Mouse (Mus musculus): ENCODE results near the gene Chst8. TPM values are rescaled to one million over a fixed set of nuclear protein-coding genes. Genes with fewer than 3 reads are reported as not detected.
A peak's percentile ranks its signal among the peaks of the same experiment; 100 is the strongest.

Gene Chst8
- polyA plus RNA-seq, 1 experiment from 2014 or later, result 5.7 TPM

DNA sequence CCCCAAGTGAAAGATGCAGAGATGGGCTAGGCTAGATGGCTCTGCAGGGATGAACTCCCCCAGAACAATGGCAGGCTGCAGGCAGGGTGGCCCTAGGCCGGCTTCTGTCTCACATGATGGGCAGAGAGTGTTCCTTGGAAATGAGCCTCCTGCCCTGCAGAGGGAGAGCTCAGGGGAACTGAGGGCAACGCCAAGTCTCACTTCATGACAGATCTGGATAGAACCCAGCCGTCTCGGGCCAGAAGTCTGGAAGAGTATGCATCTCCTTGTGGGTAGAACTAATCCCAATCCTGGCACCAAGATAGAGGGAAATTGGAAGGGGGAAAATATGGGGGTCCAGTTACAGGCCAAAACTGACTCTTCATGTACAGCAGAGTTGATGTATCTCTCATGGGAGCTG lies 119.4 kb downstream of the Chst8 start:
- H3K9me3 ChIP-seq, result no peaks in the 10 kb centered on the region
- peaks cover 29% of the 10 kb centered on the region for H3K4me1 ChIP-seq
- no peak for DNase-seq (ENCODE audit: extremely low spot score, low spot score)
- 74% methylated on average over 4 of the region's 4 CpGs for WGBS
- H3K27ac ChIP-seq, result no peak overlapping the region
- no peaks in the 10 kb centered on the region for H3K27me3 ChIP-seq (ENCODE audit: poor library complexity, severe bottlenecking)
- no peaks in the 10 kb centered on the region for H3K36me3 ChIP-seq (replicated peaks)
- no peak overlapping the region for H3K4me3 ChIP-seq

DNA sequence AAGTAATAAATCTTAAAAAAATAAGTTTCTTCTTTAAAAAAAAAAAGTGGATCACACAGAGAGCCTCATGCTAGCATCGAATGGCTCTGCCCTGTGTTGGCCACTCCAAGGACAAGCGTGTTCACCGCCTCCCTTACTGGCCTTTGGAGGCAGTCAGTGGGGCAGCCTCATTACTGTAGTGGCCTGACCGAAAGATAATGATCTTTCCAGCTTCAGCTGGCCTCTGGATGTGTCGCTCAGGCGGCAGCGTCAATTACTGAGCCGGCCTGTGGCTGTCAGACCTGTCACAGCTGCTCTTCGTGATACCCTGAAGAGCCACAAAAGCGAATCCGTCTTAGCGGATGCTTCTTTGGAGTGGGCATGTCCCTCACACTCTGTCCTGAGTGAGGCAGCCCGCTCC lies 122.4 kb downstream of the Chst8 start:
- H3K4me3 ChIP-seq, result no peak overlapping the region
- WGBS, result 66% methylated on average over 13 of the region's 13 CpGs
- no peaks in the 10 kb centered on the region for H3K9me3 ChIP-seq
- H3K36me3 ChIP-seq (replicated peaks), result no peaks in the 10 kb centered on the region
- peaks cover 36% of the 10 kb centered on the region for H3K4me1 ChIP-seq
- no peak for DNase-seq (ENCODE audit: extremely low spot score, low spot score)
- H3K27ac ChIP-seq, result peak overlapping the region; percentile 48
- H3K27me3 ChIP-seq (ENCODE audit: poor library complexity, severe bottlenecking), result 0 out of 2 replicates have a peak, but pooled peaks cover 4% of the 10 kb centered on the region

GRCm38 (mm10) chr7:34689028-34689427 lies 123.5 kb downstream of the Chst8 start:
- H3K27ac ChIP-seq, result no peak overlapping the region
- DNase-seq (ENCODE audit: extremely low spot score, low spot score), result no peak
- WGBS, result 55% methylated on average over 6 of the region's 6 CpGs
- H3K36me3 ChIP-seq (replicated peaks), result no peaks in the 10 kb centered on the region
- H3K4me3 ChIP-seq, result no peak overlapping the region
- H3K9me3 ChIP-seq, result no peaks in the 10 kb centered on the region
- 0 out of 2 replicates have a peak, but pooled peaks cover 4% of the 10 kb centered on the region for H3K27me3 ChIP-seq (ENCODE audit: poor library complexity, severe bottlenecking)
- peaks cover 36% of the 10 kb centered on the region for H3K4me1 ChIP-seq

- no peak overlapping the region for H3K27ac ChIP-seq
- H3K36me3 ChIP-seq (replicated peaks), result no peaks in the 10 kb centered on the region
- DNase-seq (ENCODE audit: extremely low spot score, low spot score), result no peak
- WGBS, result 49% methylated on average over 7 of the region's 7 CpGs
- 0 out of 2 replicates have a peak, but pooled peaks cover 4% of the 10 kb centered on the region for H3K27me3 ChIP-seq (ENCODE audit: poor library complexity, severe bottlenecking)
- H3K9me3 ChIP-seq, result no peaks in the 10 kb centered on the region
- H3K4me3 ChIP-seq, result no peak overlapping the region
- H3K4me1 ChIP-seq, result peaks cover 22% of the 10 kb centered on the region
Measured at GRCm38 (mm10) chr7:34685801-34686200, 126.7 kb downstream of the Chst8 start.

DNA sequence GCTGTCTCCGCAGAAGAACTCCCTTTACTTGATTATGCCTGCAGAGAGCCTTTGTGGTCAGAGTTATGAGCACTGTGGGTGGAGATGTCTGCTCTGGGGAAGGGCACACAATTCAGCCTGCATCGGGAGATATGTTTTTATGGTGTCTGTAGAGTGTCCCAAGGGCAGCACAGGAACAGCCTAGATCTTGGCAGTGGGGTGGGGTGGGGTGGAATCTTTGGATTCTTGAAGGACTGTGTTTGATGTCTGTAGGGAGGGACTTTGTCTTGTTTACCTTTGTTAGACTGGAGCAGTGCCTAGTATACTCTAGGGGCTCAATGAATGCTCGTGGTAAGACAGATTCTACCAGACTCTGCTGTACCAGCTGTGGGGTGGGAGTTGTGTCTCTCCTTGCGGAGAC lies 127.3 kb downstream of the Chst8 start:
- Histone ChIP-seq H3K9me3 (no peaks in the 10 kb centered on the region), H3K36me3 (replicated peaks) (no peaks in the 10 kb centered on the region), H3K27ac (no peak overlapping the region), H3K4me3 (no peak overlapping the region), H3K4me1 (peaks cover 15% of the 10 kb centered on the region), H3K27me3 (ENCODE audit: poor library complexity, severe bottlenecking) (0 out of 2 replicates have a peak, but pooled peaks cover 4% of the 10 kb centered on the region)
- no peak for DNase-seq (ENCODE audit: extremely low spot score, low spot score)
- 90% methylated on average over 4 of the region's 4 CpGs for WGBS

DNA sequence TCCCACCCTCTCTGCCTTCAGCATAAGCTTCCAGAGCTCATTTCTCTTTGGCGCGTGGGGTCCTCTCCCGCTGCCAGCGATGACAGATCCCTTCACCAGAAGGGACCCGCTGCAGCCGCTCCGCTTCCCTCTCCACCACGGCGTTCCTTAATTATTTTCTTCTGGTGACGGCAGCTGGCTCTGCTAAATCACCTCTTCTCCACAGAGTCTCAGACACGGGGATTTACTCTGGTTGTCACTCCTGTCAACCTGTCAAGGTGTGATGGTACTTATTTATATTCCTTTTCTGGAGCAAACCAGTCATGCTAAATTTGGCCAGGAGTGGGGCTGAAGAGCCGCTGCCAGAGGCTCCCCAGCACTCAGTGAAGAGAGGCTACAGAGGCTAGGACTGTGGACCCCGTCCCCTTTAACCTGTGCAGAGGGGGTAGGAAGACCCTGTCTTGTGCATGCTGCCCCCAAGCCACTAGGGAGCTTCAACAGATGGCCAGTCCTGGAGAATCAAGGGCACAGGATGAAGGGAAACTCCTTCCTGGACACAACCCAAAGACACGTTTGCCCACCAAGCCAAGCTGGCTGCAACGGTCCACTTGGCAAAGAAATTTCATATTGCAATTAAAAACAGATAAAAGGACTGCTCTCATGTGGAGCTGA lies 131.6 kb downstream of the Chst8 start:
- Histone ChIP-seq H3K4me3 (no peak overlapping the region), H3K27ac (no peak overlapping the region), H3K4me1 (peaks cover 4% of the 10 kb centered on the region), H3K27me3 (ENCODE audit: poor library complexity, severe bottlenecking) (peaks cover 10% of the 10 kb centered on the region), H3K9me3 (no peaks in the 10 kb centered on the region), H3K36me3 (replicated peaks) (no peaks in the 10 kb centered on the region)
- 71% methylated on average over 15 of the region's 15 CpGs for WGBS
- DNase-seq (ENCODE audit: extremely low spot score, low spot score), result no peak

GRCm38 (mm10) chr7:34679886-34680285 lies 132.6 kb downstream of the Chst8 start:
- H3K9me3 ChIP-seq, result no peaks in the 10 kb centered on the region
- H3K36me3 ChIP-seq (replicated peaks), result no peaks in the 10 kb centered on the region
- H3K27me3 ChIP-seq (ENCODE audit: poor library complexity, severe bottlenecking), result peaks cover 20% of the 10 kb centered on the region
- no peak for DNase-seq (ENCODE audit: extremely low spot score, low spot score)
- no peak overlapping the region for H3K27ac ChIP-seq
- WGBS, result 89% methylated on average over 2 of the region's 2 CpGs
- peaks cover 14% of the 10 kb centered on the region for H3K4me1 ChIP-seq
- no peak overlapping the region for H3K4me3 ChIP-seq

GRCm38 (mm10) chr7:34675831-34676514 lies 136.5 kb downstream of the Chst8 start:
- 5% methylated on average over 33 of the region's 33 CpGs for WGBS
- peak; percentile 81 for DNase-seq (ENCODE audit: extremely low spot score, low spot score)
- no peaks in the 10 kb centered on the region for H3K9me3 ChIP-seq
- no peaks in the 10 kb centered on the region for H3K36me3 ChIP-seq (replicated peaks)
- H3K4me1 ChIP-seq, result peaks cover 30% of the 10 kb centered on the region
- peaks cover 49% of the 10 kb centered on the region for H3K27me3 ChIP-seq (ENCODE audit: poor library complexity, severe bottlenecking)
- peak overlapping the region; percentile 44 for H3K4me3 ChIP-seq
- H3K27ac ChIP-seq, result no peak overlapping the region

DNA sequence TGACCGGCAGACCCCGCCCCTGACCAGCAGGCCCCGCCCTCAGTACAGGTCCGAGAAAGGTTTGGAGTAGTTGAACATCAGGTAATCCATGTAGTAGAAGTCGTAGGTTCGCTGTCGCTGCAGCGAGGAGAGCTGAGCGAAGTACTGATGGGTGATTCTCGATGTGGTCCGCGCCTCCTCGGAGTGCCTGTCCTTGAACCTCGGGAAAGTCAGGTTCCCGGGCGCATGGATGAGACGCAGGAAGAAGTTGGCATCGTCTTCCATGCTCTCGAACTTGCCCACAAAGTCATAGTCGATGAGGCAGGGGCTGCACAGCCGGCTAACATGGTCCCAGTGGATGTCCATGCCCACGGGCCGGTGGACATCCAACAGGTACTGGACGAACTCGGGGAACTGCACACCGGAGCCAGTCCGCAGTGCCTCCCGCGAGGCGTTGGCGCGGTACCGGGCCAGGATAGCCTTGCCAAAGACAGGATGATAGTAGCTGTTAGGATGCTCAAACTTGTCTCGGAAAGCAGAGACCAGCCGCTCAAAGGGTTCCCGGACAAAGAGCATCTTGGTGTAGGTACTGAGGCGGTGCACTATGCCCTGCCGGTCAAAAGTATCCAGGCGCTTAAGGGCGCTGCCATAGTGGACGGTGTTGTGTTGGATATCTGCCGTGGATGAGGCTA lies 137.3 kb downstream of the Chst8 start:
- DNase-seq (ENCODE audit: extremely low spot score, low spot score), result no peak
- H3K27ac ChIP-seq, result no peak overlapping the region
- 9% methylated on average over 42 of the region's 42 CpGs for WGBS

DNA sequence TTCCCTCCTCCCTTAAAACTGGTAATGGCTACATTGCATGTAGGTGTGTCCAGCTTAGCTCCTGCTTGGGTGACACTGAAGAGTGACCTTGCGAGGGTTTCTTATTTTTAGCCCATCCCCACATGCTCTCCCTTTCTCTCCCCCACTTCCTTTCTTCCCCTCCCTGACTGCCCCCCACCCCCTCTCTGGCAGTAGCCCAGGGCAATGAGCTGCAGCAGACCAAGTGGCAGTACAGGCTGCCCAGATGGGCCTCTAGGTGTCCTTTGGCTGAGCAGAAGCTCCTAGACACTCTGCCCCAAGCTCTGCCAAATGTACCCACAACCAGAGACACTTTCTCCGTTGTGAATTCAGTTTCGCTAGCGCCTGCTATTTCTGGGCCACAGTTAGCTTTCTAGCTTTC lies 139.6 kb downstream of the Chst8 start:
- 82% methylated on average over 4 of the region's 4 CpGs for WGBS
- Histone ChIP-seq H3K9me3 (no peaks in the 10 kb centered on the region), H3K27me3 (ENCODE audit: poor library complexity, severe bottlenecking) (peaks cover 51% of the 10 kb centered on the region), H3K36me3 (replicated peaks) (no peaks in the 10 kb centered on the region), H3K4me1 (peaks cover 46% of the 10 kb centered on the region), H3K4me3 (no peak overlapping the region), H3K27ac (no peak overlapping the region)
- no peak for DNase-seq (ENCODE audit: extremely low spot score, low spot score)

More for the DNA sequence above, 137.3 kb downstream of the Chst8 start:
- H3K4me3 ChIP-seq, result peak overlapping the region; percentile 44
- peaks cover 30% of the 10 kb centered on the region for H3K4me1 ChIP-seq
- H3K27me3 ChIP-seq (ENCODE audit: poor library complexity, severe bottlenecking), result peaks cover 51% of the 10 kb centered on the region
- no peaks in the 10 kb centered on the region for H3K9me3 ChIP-seq
- no peaks in the 10 kb centered on the region for H3K36me3 ChIP-seq (replicated peaks)

DNA sequence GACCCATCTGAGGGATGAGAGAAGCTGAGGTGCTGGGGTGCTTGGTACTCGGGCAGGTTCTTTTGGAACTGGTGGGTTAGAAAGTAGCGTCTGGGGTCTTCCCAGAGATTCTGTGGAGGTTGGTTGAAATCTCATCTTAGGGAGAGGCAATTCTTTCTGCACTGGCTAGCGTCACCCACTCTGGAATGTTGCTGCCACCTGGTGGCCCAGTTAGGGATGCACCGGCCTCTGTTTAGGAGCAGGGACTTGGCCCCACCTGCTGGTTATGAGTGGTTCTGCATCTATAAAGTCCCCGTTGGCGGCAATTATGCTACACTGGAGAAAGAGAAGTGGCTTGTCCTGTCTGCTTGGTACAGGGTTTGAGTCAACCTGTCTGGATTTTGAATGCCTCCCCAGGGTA lies 140.6 kb downstream of the Chst8 start:
- WGBS, result 4% methylated on average over 6 of the region's 6 CpGs
- no peaks in the 10 kb centered on the region for H3K9me3 ChIP-seq
- peak; percentile 89 for DNase-seq (ENCODE audit: extremely low spot score, low spot score)
- peaks cover 51% of the 10 kb centered on the region for H3K27me3 ChIP-seq (ENCODE audit: poor library complexity, severe bottlenecking)
- H3K27ac ChIP-seq, result no peak overlapping the region
- H3K36me3 ChIP-seq (replicated peaks), result no peaks in the 10 kb centered on the region
- H3K4me3 ChIP-seq, result no peak overlapping the region
- H3K4me1 ChIP-seq, result peaks cover 46% of the 10 kb centered on the region

- Histone ChIP-seq H3K4me3 (no peak overlapping the region), H3K36me3 (replicated peaks) (no peaks in the 10 kb centered on the region), H3K4me1 (peaks cover 40% of the 10 kb centered on the region), H3K27me3 (ENCODE audit: poor library complexity, severe bottlenecking) (peaks cover 40% of the 10 kb centered on the region), H3K27ac (no peak overlapping the region), H3K9me3 (0 out of 2 replicates have a peak, but pooled peaks cover 3% of the 10 kb centered on the region)
- WGBS, result 76% methylated on average over 3 of the region's 3 CpGs
- no peak for DNase-seq (ENCODE audit: extremely low spot score, low spot score)
Measured at GRCm38 (mm10) chr7:34670778-34671177, 141.7 kb downstream of the Chst8 start.

- DNase-seq (ENCODE audit: extremely low spot score, low spot score), result no peak
- H3K4me1 ChIP-seq, result peaks cover 26% of the 10 kb centered on the region
- H3K27ac ChIP-seq, result 0 out of 2 replicates have a peak overlapping the region, but pooled peaks have one; percentile 46
- H3K27me3 ChIP-seq (ENCODE audit: poor library complexity, severe bottlenecking), result peaks cover 26% of the 10 kb centered on the region
- H3K4me3 ChIP-seq, result no peak overlapping the region
- no peaks in the 10 kb centered on the region for H3K36me3 ChIP-seq (replicated peaks)
- H3K9me3 ChIP-seq, result 0 out of 2 replicates have a peak, but pooled peaks cover 3% of the 10 kb centered on the region
- 19% methylated on average over 9 of the region's 9 CpGs for WGBS
Measured at GRCm38 (mm10) chr7:34669336-34669735, 143.2 kb downstream of the Chst8 start.
